Mouse (Mus musculus) cortical plate, adult 2 months (tissue): ENCODE measurements at regions not wholly inside any gene's neighbourhood (a gene's known extent, or its start where the extent isn't known, plus 50 kb on each side); places are given as distances from the start of the nearest gene placed in this dataset.

Experiments used
- H3K27ac ChIP-seq: fragments of 200-500 bp; 2 replicates; pipeline ENCODE4 v1.5.1; 2012; ENCODE audit warnings: low read length, control low read depth, inconsistent platforms; ENCODE audit not compliant: insufficient read depth
- H3K4me1 ChIP-seq: fragments of 200-500 bp; 2 replicates; pipeline ENCODE4 v1.6.1; 2011; ENCODE audit warnings: low read length; ENCODE audit not compliant: control insufficient read depth, insufficient read depth
- H3K4me3 ChIP-seq: fragments of 200-500 bp; 2 replicates; pipeline ENCODE4 v1.5.1; 2011; ENCODE audit warnings: mild to moderate bottlenecking, low read length, control low read depth; ENCODE audit not compliant: insufficient read depth
- CTCF ChIP-seq: fragments of 200-500 bp; IDR thresholded peaks from 2 replicates; pipeline ENCODE4 v1.5.1; 2011; ENCODE audit warnings: mild to moderate bottlenecking, control low read depth, low read length; ENCODE audit not compliant: insufficient read depth; ENCODE audit errors: extremely low read depth
- POLR2A ChIP-seq: fragments of 200-500 bp; IDR thresholded peaks from 2 replicates; pipeline ENCODE4 v1.6.1; 2011; ENCODE audit warnings: mild to moderate bottlenecking, low read length, control low read depth; ENCODE audit not compliant: insufficient read depth; ENCODE audit errors: extremely low read depth

- no peak overlapping the region for H3K27ac ChIP-seq
- TF ChIP-seq POLR2A (no peak), CTCF (no peak)
These were observed 631.9 kb downstream of the Rnf144a start for GRCm38 (mm10) chr12:25782972-25783717.

GRCm38 (mm10) chr12:25771856-25772255, 643.2 kb downstream of the Rnf144a start:
- Histone ChIP-seq H3K27ac (no peak overlapping the region), H3K4me1 (no peaks in the 10 kb centered on the region), H3K4me3 (no peak overlapping the region)
- no peak for TF ChIP-seq POLR2A
- TF ChIP-seq CTCF: no peak

More at GRCm38 (mm10) chr12:25782972-25783717, 631.9 kb downstream of the Rnf144a start:
- H3K4me3 ChIP-seq: no peak overlapping the region
- no peaks in the 10 kb centered on the region for H3K4me1 ChIP-seq

GRCm38 (mm10) chr12:25768644-25769043, 646.4 kb downstream of the Rnf144a start:
- TF ChIP-seq POLR2A: no peak
- TF ChIP-seq CTCF: no peak
- Histone ChIP-seq H3K4me3 (no peak overlapping the region), H3K4me1 (no peaks in the 10 kb centered on the region), H3K27ac (no peak overlapping the region)

GRCm38 (mm10) chr12:25763061-25763460, 652.0 kb downstream of the Rnf144a start:
- TF ChIP-seq POLR2A (no peak), CTCF (no peak)
- no peaks in the 10 kb centered on the region; the same call in 1 of the 2 replicates for H3K4me1 ChIP-seq
- H3K4me3 ChIP-seq: no peak overlapping the region
- no peak overlapping the region for H3K27ac ChIP-seq

GRCm38 (mm10) chr12:25757014-25757413, 658.0 kb downstream of the Rnf144a start:
- Histone ChIP-seq H3K4me3 (no peak overlapping the region), H3K4me1 (no peaks in the 10 kb centered on the region), H3K27ac (no peak overlapping the region)
- no peak for TF ChIP-seq CTCF
- TF ChIP-seq POLR2A: no peak

GRCm38 (mm10) chr12:25733801-25734200, 636.9 kb upstream of the Id2 start:
- Histone ChIP-seq H3K4me1 (no peaks in the 10 kb centered on the region), H3K27ac (no peak overlapping the region), H3K4me3 (no peak overlapping the region)
- TF ChIP-seq CTCF: no peak
- no peak for TF ChIP-seq POLR2A

- Histone ChIP-seq H3K27ac (no peak overlapping the region), H3K4me3 (no peak overlapping the region), H3K4me1 (no peaks in the 10 kb centered on the region)
- TF ChIP-seq POLR2A: no peak
- no peak for TF ChIP-seq CTCF
These were observed 628.8 kb upstream of the Id2 start for GRCm38 (mm10) chr12:25725774-25726173.

GRCm38 (mm10) chr12:25711186-25711585, 614.2 kb upstream of the Id2 start:
- H3K4me3 ChIP-seq: no peak overlapping the region
- no peak overlapping the region for H3K27ac ChIP-seq
- no peaks in the 10 kb centered on the region for H3K4me1 ChIP-seq
- no peak for TF ChIP-seq CTCF

GRCm38 (mm10) chr12:25703023-25703400, 606.1 kb upstream of the Id2 start:
- Histone ChIP-seq H3K4me3 (no peak overlapping the region), H3K4me1 (no peaks in the 10 kb centered on the region), H3K27ac (no peak overlapping the region)
- TF ChIP-seq CTCF (no peak), POLR2A (no peak)

- TF ChIP-seq CTCF: no peak
- no peak for TF ChIP-seq POLR2A
- Histone ChIP-seq H3K27ac (no peak overlapping the region), H3K4me3 (no peak overlapping the region), H3K4me1 (no peaks in the 10 kb centered on the region)
These were observed 605.5 kb upstream of the Id2 start for GRCm38 (mm10) chr12:25702176-25703022.
